Mouse (Mus musculus): ENCODE measurements around the gene Cdh4.

DNA sequence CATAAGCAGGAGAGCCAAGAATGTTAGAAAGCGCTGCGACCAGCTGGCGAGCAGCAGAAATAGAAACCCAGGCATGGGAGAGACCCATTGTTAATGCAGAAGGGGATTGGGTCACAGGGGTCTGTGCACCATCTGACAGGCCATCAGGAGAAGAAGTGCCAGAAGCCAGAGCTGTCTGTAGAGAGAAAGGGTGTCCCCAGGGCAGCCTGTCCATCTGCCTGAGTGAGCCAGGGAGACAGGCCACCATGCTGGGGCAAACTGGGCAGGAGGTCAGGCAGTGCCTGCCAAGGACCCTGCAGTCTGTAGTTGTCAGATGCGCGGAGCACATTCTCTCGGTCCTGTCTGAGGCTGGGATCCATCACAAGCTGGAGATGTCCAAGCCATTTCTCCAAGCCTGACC is 386.7 kb downstream of the Cdh4 start:
- TF ChIP-seq CTCF (IDR thresholded peaks at IDR 0.05; ENCODE audit: low read depth), result no peak
- no peak for TF ChIP-seq EP300 (IDR thresholded peaks at IDR 0.05; ENCODE audit: low read depth)
